Mouse (Mus musculus): ENCODE results near the gene B3galnt1.

Gene B3galnt1

DNA sequence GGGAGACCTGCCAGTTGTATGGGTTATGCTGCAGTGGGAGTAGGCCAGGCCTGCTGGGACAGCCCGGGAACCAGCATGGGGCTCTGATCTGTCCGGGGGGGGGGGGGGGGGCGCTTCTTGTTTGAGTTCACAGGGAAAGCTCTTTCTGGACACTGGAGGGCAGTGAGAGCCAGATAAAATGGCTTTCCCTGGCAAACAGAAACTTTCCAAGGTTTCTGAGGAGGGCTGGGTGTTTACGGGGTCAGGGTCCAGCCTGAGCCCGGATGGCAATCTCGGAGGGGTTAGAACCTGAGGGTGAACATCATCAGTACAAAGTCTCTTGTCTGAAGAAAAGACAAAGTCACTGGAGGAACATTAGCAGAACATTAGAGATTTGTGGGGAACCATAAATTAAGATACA, 35.4 kb downstream of the B3galnt1 start:
- no peak for DNase-seq (ENCODE audit: low spot score)

DNA sequence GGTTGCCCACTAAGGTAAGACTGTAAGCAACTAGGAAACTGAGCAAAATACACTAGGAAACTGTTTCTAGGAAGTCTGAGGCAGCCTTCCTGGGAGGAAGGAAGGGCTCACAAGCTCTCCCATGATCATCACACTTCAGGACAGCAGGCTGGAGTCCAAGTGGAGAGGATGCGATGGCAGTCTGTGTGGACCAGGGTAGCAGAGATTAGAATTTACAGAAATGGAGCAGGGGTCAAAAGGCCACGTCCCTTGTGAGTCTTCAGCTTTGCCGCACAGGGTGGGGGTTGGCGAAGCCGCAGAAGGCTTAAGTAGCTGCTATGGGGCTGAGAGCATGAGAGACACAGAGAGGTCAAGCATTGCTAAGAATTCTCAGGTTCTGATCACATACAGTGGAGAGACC, 37.1 kb downstream of the B3galnt1 start:
- no peak for DNase-seq (ENCODE audit: low spot score)

DNA sequence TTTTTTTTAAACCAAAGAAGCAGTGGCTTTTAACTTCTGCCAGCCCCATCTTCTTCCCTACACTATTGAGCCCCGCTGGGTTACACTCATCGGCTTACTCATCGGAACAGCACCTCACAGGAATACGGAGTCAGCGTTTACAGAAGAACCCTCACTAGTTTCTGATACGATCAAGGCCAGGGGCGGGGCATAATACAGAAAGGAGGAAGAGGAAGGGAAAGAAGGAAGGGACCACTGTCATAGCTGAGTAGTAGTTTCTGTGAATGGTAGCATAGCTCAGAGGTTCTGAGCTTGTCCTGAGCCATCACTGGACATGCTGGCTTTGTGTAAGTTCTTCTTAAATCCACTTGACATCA, 38.8 kb downstream of the B3galnt1 start:
- no peak for DNase-seq (ENCODE audit: low spot score)

DNA sequence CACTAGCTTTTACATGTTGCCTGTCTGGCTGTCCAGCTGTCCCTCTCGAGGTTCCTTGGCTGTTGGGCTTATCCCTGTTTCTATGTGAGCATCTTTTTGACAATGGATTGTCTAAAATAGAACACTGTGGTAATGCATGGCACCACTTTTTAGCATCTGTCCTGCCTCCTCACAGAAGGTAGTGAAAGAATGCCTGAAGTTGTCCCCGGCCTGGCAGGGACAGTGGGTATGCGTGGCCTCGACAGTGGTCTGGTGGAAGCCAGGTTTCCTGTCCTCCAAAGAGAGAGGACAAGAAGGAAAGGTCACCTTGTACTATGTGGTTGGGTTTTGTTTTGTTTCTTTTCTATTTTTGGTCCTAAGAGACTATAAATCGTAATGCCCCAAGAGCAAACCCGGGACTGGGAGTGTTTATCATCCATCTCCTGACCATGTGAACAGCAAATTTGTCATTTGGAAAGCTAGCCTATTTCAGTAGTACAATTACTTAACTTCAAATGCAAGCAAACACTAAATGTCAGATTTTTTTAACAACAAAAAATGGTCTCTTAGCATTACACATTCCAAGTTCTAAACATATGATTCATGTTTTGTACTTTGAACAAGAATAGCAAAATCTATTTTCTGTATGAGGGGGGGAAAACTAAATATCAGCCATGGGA, 39.3 kb downstream of the B3galnt1 start:
- DNase-seq (ENCODE audit: low spot score), result no peak

DNA sequence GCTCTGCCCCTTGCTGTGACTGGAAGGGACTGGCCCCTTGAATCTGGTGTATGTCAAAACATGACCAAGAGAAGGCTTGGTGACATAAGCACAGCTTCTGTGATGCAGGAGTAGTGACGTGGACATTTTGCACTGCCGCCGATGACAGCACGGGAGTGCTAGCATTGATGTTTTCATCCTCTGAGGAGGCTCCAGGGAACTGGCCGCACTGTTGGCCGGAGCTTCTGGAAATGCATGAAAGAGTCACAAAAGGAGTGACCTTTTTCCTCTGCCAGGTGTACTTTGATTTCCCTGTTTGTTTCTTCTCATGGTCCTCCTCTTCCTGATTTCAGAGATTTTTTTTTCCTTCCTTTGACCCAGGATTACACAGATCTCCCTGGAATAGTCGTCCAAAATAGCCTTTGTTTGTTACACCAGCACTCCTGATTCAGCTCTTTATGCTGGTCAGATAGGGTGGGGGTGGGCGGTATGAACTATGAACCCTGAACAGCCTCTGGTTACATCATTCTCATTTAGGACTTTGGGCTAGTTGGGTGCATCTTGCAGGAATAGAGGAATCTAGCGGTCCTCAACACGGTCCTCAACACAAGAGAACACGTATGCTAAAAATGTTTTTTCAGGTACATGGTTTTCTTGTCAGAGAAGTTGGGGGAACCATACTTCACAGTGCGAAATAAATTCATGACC, 42.5 kb downstream of the B3galnt1 start:
- no peak for DNase-seq (ENCODE audit: low spot score)

DNA sequence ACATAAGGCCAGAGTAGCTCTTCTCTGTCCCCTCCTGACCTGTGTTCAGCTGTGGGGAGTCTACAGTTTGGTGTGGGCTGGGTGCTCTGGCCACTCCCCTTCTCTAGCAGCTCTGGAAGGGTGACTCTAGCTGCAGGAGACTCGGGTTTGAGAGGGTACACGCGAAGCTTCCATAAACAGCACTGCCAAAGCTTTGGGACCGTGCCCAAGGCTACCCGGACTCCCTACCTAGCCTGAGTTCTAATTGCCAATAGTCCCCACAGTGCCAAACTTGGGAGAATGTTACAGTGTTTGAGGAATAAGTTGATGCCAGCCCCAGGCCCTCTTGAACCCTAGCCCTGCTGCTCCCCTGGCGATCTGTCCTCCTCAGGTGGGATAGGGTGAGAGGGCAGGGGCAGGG, 43.2 kb downstream of the B3galnt1 start:
- DNase-seq (ENCODE audit: low spot score), result no peak

DNA sequence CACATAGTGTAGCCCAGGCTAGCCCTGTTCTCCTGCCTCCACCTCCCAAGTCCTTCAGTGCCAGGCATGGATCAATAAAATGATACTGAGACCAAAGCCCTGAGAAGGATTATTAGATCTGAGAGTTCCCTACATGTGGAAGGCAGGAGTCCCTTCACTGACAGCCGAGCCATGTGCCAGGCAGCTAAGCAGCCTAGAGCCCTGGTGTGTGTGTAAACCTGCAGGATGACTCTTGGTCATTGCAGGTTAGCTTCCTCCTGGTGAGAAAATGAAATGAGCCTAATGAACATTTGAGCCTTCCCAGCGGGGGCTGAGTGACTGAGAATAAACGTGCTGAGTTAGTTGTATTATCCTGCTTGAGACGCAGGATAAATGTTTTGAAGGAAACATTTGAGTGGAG, 49.2 kb downstream of the B3galnt1 start:
- no peak for DNase-seq (ENCODE audit: low spot score)

DNA sequence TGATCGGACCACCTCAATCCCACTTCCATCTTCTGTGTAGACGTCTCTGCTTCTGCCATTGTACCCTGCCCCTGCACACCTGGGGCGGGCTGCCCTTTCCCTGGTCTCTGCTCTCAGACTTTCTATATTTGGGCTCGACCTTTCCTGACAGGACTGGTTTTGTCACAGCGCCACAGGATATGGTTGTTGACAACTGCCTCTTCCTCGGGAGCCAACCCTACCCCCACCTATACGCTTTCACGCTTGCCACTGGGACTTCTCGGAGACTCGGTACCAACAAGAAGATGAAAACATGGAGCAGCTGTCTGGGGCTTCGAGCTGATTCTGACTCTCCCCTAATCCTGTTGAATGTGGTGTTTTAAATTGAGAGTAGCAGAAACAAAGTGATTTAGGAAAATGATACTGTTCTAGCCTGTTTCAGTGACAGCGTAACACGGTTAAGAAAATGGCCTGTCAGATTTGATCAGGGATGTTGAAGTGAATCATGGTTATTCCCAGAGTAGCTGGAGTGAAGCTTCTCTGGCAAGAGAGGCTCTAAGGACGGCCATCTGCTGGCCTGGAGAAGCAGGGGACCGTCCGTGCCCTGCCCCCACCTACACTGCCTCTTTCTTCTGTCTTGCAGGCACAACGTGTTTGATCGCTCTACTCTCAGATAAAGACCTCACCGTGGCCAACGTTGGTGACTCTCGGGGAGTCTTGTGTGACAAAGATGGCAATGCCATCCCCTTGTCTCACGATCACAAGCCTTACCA, 49.9 kb downstream of the B3galnt1 start:
- DNase-seq (ENCODE audit: low spot score), result no peak

DNA sequence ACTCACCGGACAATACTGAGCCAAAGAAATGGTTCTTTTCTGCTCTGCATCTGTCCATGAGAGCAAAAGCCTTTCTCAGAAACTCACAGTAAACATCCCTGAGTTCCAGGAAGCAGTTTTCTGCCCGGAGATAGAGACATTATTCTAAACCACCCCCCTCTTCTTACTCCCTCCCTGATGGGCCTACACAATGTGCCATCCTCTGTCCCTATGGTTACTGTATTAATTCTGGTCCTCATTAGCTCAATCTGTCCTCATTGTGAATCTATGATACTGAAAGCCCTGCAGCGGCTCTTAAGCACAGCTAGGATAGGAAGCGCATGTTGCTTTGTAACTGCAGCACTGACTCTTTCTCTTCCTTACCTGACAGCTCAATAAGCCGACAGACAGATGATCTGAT, 53.7 kb downstream of the B3galnt1 start:
- no peak for DNase-seq (ENCODE audit: low spot score)

DNA sequence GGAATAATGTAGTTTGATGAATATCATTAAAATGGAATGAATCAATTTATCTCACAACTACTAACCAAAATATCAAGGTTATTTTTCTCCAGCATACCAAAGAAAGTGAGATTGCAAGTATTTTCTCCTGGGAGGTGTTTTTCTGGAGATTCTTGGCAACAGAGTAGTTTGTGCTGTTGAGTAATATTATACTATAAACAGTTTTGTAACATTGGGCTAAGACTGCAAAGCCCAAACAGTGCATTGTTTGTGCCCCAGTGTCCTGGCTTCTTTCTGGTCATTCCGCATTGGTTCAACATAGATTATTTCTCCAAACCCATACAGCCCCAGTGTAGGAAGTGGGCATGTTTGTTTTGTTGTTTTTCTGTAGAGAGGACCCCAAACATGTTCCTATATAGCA, 55.0 kb downstream of the B3galnt1 start:
- DNase-seq (ENCODE audit: low spot score), result no peak

DNA sequence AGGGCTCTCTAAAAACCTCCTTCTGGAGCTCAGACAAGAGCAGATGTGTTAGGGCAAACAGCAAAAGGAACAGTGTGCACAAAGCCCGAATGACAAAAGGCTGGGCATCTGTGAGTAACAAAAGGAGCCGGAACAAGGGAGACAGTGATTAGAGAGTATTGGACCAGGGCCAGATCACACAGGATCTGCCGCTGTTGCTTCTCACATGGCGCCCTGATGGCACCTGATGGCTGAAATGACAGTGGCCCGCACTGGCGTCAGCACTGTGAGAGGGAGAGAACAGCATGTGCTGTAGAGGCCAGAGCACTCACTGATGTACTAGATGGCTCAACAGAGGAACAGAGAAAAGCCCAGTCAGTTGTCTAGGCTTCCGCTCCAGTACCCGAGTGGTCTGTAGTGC, 55.8 kb downstream of the B3galnt1 start:
- no peak for DNase-seq (ENCODE audit: low spot score)

DNA sequence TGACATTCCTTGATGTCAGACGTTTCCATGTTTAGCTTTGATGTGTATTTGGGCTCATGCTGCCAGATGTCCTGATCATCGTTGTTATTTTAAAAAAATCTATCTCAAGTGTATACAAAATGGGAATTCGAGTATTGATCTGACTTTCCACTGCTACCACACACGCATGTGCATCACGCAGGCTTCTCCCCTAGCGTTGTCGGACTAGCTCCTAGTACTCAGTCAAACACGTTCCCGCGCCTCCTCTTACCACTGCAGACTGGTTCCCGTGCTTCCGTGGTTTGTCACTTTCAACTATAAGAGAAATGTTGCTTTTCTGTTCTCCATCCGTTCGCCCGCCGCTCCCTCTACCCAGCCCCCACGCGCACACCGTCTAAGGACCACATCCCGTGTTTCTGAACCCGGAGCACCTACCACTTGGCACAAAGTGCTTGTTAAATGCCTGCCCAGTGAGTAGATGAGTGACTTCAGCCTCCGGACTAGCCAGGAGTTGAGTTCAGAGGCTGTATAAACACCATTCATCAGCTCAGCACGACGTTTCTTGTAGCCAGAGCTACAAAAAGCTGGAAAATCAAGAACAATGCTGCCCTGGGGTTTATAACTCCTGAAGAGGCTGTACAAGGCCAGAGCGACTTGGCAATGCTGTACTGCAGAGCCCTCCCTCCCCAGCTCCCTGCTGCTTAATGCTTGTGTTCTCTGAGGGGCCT, 62.7 kb downstream of the B3galnt1 start:
- DNase-seq (ENCODE audit: low spot score), result peak; percentile 74

DNA sequence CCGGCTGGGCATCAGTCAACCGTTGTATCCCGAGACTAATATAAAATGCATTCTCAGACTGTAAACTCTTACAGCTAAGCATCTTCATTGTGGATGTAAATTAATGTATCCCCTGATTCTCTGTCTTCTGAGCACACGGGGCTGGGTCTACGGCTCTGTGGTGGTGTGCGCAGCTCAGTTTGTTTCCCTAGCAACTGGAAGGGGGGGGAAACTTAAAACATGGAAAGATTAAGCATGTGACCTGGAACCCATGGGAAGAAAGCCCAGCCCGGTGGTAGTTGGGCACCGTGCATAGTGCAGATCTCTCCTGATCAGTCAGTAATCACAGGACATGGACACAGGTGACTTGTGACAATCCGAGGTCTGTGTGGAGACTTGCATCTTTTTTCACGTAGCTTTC, 63.3 kb downstream of the B3galnt1 start:
- no peak for DNase-seq (ENCODE audit: low spot score)

DNA sequence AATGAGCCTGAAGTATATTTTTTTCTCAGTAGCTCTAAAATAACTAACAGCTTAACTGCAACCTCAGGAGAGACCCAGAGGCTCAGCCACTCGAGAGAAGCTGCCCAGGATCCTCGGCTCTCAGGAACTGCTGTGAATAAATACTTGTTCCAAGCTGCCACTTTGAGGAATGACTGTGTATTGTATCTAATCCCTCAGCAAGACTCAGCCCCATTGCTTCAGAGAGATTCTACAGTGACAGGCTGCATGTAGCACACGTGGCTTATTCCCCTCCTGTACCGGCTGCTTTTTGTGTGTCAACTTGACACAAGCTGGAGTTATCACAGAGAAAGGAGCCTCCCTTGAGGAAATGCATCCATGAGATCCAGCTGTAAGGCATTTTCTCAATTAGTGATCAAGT, 66.1 kb downstream of the B3galnt1 start:
- no peak for DNase-seq (ENCODE audit: low spot score)

DNA sequence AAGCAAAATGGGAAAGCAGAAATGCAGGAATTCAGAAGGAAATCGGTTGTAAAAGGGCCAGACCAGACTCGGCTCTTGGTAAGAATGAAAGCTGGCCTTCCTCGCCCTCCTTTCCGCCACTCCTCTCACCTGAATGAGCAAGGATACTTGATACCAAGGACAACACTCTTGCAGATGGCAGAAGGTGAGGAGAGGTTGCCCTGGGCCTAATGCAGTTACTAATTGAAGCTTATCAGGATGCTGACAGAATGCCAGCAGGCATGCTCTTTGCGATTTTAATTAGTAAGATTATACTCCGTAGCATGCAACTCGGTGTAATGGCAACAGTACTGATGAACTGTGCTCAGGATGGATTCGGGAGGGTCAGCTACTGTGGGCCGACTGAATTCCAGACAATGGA, 67.2 kb downstream of the B3galnt1 start:
- DNase-seq (ENCODE audit: low spot score), result no peak

DNA sequence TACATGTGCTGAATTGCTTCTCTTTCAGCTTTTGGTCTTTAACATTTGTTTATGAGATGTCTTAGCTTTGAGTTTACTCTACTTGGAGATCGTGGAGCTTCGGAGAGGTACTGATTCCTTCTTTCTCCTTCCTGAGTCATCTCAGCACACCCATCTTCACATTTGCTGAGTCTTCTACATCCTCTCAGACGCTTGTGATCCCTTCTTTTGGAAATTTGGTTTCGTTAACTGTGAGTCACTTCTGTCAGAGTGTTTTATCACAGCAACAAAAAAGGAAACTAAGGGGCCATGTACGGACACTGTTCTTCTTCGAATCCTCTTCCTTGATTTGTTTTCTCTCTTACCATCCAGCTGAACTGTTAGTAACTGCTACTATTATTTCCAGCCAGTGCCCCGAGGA, 69.2 kb downstream of the B3galnt1 start:
- DNase-seq (ENCODE audit: low spot score), result no peak

DNA sequence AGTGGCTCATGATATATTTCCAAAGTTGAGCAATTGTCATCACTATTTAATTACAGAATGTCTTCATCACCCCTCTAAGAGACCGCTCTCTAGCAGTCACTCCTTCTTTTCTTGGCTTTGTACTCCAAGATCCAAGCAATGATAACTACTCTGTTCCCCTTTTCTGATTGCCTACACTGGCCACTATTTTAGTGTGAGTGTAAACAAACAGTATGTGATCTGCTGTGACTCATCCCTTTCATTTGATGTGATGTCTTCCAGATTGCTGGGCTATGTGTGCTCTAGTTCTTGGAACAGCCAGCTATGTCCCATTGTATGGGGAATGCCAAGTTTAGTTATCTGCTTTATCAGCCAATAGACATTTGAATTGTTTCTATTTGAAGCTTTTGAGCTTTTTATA, 71.4 kb downstream of the B3galnt1 start:
- DNase-seq (ENCODE audit: low spot score), result no peak

DNA sequence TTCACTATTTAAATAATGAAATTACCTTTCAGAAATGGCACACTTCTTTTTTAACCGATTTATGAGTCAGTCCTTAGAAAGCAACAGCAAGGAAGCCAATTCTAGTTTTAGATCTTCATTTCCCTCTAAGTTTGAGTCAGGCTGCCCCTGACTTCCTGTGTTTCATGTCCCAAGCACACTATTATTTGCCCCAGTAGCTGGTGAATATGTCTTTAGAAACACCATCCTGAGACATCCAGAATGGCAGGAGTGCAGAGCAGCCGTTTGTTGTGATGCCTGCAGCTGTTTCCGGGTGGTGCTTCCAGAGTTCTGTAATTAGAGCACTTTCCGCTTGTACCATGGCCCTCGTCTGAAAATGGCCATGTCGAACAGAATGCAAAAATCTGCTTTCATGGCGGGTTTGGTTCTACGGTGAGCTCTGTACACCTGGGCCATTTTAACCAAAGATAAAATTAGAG, 73.7 kb downstream of the B3galnt1 start:
- no peak for DNase-seq (ENCODE audit: low spot score)

DNA sequence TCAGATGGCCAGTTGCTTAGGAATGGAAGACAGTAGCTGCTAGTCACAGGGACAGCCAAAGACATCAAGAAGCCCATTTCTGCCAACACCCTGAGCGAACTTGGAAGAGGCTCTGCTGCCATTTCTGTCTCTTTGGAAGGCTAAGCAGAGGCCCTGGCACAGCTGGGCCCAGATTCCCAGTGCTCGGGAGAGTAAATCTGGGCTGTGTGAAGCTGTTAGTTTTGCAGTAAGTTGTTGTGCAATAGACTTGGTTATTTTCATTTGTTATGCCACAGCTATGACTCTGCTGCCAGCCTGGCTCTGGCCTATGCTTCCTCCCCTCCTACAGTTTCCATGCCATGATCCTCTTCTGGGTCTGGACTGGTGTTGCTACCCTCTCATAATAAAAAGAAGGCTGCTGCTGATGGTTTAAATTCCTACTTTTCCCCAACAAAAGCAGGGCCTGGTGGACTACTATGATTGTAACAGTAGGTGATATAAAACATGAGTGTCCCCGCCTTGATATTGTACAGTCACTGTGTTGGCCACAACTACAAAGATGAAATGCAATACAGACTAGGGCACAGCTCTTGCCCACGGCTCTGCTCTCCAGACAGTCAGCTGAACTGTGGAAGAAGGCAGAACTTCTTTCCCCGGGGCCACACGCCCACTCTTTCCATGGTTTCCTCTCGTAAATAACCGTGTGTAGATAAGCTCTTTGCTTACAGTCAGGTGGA, 74.2 kb downstream of the B3galnt1 start:
- no peak for DNase-seq (ENCODE audit: low spot score)
